Mouse (Mus musculus): ENCODE measurements around the gene Tuft1. TPM values are rescaled to one million over a fixed set of nuclear protein-coding genes. Genes with fewer than 3 reads are reported as not detected.
"Not testable (repeated sequence)": the region's sequence is repeated elsewhere in the genome, so short reads cannot be mapped to it uniquely, and the experiment has no call there.

Gene Tuft1
- total RNA-seq, 2 experiments from 2014 or later, result 2.5 to 2.8 TPM

DNA sequence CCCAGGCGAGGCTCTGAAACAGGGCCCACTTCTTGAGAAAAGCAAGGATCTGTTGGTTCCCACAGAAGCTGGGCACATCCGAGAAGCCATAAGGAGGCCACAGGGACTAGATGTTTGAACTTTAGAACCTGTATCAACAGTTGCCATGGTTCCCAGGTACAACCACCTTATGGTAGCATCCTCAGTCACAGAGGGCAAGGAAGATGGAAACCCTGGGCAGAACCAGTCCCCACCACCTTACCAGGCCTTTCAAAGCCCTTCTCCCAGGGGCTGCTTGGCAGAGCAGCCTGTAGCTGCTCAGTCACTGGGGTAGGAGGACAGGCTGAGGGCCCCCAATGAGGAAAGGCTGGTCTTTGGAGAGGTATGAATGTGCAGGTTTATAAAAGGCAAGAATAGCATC is 2.2 kb upstream of the Tuft1 start:
- DNase-seq (ENCODE audit: low spot score in 2 of 2), result not testable (repeated sequence)

DNA sequence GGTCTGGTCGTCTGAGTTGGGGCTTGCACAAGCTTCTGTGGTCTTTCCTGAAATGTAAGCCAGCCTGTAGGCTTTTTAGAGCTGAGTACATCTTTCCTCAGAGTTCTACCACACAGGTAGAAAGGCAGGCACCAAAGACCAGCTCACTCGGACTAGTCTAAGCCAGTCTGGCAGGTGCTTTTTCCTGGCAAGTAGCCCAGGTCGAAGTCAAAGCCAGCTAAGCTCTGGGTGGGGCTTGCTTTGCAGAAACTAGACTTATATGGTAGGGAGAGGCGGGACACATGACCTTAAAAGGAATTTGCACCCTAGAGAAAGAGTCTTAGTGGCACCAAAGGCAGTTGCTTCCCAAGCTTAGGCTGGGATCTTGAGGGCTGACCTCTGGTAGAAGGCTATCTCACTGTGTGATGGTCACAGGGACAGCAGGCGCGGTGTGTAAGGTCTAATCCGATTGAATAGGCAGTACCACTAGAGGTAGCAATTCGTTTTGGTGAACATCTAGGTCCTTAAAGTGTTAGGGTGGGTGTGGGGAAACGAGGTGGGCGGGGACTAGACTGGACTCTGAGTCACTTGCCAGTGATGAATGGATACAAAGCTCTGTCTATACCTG is 573 bp upstream of the Tuft1 start:
- DNase-seq (ENCODE audit: low spot score in 2 of 2), result not testable (repeated sequence)

DNA sequence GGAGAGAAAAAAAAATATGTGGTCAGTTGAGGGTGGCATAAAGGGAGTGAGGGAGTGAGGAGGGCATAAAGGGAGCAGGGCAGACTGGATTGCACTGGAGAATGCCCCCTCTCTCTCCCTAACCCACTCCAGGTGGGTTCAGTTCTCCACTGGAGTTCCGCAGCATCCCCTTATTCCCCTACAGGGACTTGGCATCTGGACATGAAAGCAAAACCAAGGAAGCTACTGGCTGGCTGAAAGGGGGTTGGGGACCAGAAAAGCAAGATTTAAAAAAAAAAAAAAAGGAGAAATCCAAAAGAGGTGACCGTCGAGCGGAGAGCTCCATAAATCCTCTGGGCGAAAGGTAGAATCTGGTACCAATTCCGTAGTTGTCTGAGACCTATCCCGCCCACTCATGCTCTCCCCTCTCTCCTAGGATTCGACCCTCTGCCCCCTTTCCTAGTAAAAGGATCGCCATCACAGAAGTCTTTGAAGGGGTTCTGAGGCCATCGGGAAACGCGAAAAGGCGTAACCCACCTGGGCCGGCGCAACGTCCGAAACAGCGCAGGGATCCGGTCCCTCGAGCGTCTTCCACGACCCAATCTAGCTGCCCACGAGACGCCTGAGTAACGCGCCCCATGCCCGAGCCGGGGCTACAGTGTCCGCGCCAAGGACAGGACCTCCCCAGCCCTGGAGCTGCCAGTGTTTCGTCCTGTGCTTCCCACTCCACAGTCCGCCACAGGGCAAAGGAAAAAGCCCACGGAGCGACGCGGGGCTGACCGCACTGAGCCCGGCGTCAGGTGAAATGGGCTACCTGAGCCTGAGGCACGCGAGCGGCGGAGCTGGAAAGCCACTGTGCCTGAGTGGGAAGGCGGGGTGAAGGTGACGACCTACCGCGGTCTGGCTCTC is 576 bp downstream of the Tuft1 start:
- DNase-seq (ENCODE audit: low spot score in 2 of 2), result not testable (repeated sequence)

GRCm38 (mm10) chr3:94653967-94654366 is 4.7 kb downstream of the Tuft1 start:
- not testable (repeated sequence) for DNase-seq (ENCODE audit: low spot score in 2 of 2)

DNA sequence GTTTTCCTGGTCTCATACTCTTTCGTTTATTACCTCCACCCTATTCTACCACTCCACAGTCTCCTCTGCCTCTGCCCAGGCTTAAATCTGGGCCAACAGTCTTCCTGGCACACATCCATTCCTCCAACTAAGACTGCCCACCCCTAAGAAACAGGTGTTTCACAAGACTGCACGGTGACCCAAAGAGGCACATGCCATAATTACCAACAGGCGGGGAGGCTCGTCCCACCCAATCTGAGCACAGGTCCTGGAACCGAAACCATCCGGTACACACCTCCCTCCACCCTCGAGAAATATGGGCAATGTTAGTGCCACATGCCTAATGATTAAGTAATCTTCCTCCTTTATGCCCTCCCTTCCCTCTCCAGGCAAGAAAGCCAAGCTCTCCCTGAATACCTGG is 8.3 kb downstream of the Tuft1 start:
- no peak for DNase-seq (ENCODE audit: low spot score in 2 of 2)

- peak in 1 of 2 experiments; percentile 34 for DNase-seq (ENCODE audit: low spot score in 2 of 2)
These were observed 9.7 kb downstream of the Tuft1 start for GRCm38 (mm10) chr3:94648755-94649590.

DNA sequence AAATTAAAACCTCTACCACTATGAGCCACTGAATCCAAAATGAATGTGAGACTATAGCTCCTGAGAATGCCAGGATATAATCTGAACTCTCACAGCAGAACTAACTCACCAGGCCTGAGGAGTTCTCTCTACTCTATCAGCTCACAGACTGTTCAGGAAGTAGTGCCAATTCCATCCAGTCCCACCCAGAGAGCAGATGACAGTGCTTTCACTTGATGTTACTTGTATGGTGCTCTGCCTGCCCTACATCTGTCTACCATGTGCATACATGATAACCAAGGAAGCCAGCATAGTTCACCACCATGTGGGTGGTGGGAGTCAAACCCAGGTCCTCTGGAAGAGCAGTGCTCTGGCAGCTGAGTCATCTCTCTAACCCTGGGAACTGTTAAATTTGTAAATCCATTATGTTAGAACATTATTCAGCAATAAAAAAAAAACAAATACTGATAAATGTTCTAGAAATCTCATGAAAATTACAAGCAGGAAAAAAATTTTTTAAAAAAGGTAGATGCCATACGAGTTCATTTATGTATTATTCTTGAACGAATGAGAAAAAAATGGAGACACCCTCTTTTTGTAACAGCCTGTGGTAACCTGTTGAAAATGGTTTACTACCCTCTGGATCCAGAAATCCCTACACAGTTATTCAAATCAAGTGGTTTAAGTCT is 16.0 kb downstream of the Tuft1 start, which contains the start of gene Gm10972:
Gene Gm10972 (plus strand): TSS at position 618 of the 668 bp plus-strand sequence.
- DNase-seq (ENCODE audit: low spot score in 2 of 2), result not testable (repeated sequence)

GRCm38 (mm10) chr3:94629876-94630275 is 28.8 kb downstream of the Tuft1 start:
- no peak for DNase-seq (ENCODE audit: low spot score in 2 of 2)

GRCm38 (mm10) chr3:94628712-94629111 is 30.0 kb downstream of the Tuft1 start:
- no peak for DNase-seq (ENCODE audit: low spot score in 2 of 2)

DNA sequence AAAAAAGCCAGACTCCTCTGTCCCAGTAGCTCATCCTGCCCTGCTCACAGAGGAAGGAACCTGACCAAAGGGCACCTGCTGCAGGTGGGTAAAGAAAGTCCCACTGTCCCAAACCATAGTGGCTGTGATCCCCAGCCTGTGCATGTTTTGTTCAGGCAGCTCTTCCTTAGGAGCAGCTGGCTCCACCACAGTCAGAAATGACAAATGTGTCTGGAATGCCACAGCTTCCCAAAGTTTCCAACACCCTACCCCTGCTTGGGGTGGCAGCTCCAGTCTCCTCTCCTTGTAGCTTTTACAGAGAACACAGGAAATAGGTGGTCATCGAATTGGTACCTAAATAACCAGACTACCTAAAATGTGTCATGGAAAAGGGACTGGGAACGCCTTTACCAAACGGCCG is 34.4 kb downstream of the Tuft1 start:
- DNase-seq (ENCODE audit: low spot score in 2 of 2), result no peak

GRCm38 (mm10) chr3:94622550-94622949 is 36.1 kb downstream of the Tuft1 start:
- DNase-seq (ENCODE audit: low spot score in 2 of 2), result no peak

GRCm38 (mm10) chr3:94621740-94622507 is 36.7 kb downstream of the Tuft1 start:
- DNase-seq (ENCODE audit: low spot score in 2 of 2), result no peak

DNA sequence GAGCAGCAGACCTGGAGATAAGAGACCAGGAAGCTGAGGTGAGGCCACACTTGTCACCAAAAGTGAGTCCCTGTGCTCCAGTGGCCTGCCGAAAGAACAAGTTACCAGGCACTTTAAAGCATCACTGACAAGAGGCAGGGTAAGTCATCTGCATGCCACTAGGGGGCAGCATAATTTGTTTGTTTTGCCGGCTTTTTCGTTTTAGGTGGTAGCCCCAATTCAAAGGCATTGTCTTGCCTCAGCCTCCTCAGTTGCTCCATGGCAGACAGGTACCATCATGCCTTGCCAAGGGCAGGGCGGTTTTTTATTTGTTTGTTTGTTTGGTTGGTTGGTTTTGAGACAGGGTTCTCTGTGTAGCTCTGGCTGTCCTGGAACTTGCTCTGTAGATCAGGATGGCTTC is 42.0 kb downstream of the Tuft1 start:
- peak; percentile 28 to 51 for DNase-seq (ENCODE audit: low spot score in 2 of 2)

DNA sequence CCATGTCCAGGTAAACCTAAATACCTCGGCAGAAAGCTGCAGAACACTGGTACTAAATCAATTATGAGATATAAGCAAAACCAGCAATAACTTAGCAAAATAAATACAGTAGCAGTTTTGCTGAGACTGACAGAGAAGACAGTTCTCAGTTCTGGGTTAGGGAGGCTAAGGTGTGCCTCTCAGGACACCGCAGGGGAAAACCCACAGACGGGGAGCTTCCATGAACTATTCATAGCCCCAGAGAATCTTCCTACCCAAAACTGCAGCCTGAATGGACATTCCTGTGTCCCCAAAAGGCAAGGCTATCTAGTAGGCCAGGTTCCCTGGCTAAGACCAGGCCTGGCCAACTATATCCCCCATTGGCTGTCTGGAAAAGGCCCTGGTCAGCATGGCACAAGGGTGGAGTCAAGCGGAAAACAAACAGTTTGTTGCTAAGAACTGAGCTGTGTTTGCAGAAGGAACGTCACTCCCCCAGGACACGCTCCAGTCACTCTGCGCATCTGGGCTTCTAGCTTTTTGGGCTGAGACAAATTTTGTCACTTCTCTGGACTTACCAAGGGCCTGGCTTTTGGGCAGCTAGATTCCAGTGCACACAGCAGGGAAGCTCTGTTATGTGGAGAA is 45.3 kb downstream of the Tuft1 start:
- no peak for DNase-seq (ENCODE audit: low spot score in 2 of 2)

GRCm38 (mm10) chr3:94612274-94612673 is 46.4 kb downstream of the Tuft1 start:
- DNase-seq (ENCODE audit: low spot score in 2 of 2), result no peak

GRCm38 (mm10) chr3:94611834-94612233 is 46.8 kb downstream of the Tuft1 start:
- DNase-seq (ENCODE audit: low spot score in 2 of 2), result no peak

- peak; percentile 7 to 9 for DNase-seq (ENCODE audit: low spot score in 2 of 2)
These were observed 47.3 kb downstream of the Tuft1 start for GRCm38 (mm10) chr3:94611343-94611742.

GRCm38 (mm10) chr3:94610581-94610980 is 48.1 kb downstream of the Tuft1 start:
- DNase-seq (ENCODE audit: low spot score in 2 of 2), result no peak

DNA sequence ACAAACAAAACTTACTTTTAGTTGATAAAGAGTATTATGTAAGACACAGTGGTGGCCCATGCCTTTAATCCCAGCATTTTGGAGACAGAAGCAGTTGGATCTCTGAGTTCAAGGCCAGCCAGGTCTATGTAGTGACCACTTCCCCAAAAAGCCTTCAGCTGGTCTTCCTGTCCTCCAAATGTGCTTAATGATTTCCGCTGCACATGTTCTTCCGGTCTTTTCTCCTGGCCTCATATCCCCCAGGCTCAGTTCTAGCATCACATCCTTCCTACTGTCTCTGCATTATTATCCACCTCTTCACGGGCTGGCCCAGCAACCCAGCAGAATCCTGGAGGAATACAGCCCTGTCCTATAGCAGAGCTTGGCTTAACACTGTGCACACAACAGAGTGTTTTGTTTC is 49.1 kb downstream of the Tuft1 start:
- DNase-seq (ENCODE audit: low spot score in 2 of 2), result no peak

- DNase-seq (ENCODE audit: low spot score in 2 of 2), result peak; percentile 18 to 61
These were observed 56.7 kb downstream of the Tuft1 start for GRCm38 (mm10) chr3:94601959-94602358.

Measured in left cerebral cortex, adult 18-20 months (tissue).